Mouse (Mus musculus): Measurements from ENCODE around the gene Uhrf1. TPM values are rescaled to one million over a fixed set of nuclear protein-coding genes. Genes with fewer than 3 reads are reported as not detected.

Uhrf1 gene
- polyA plus RNA-seq, 1 experiment from 2014 or later, result 234 TPM

- no peak for DNase-seq (ENCODE audit: low spot score)
Observed at GRCm38 (mm10) chr17:56343466-56343865, 40.3 kb downstream of the Uhrf1 start.

GRCm38 (mm10) chr17:56345364-56345763, 42.2 kb downstream of the Uhrf1 start:
- DNase-seq (ENCODE audit: low spot score), result no peak

GRCm38 (mm10) chr17:56348128-56348527, 45.0 kb downstream of the Uhrf1 start:
- no peak for DNase-seq (ENCODE audit: low spot score)

GRCm38 (mm10) chr17:56348586-56348985, 45.5 kb downstream of the Uhrf1 start:
- no peak for DNase-seq (ENCODE audit: low spot score)

GRCm38 (mm10) chr17:56350694-56351093, 47.6 kb downstream of the Uhrf1 start:
- DNase-seq (ENCODE audit: low spot score), result peak; percentile 82

GRCm38 (mm10) chr17:56356921-56357885, 54.1 kb downstream of the Uhrf1 start:
- DNase-seq (ENCODE audit: low spot score), result peak; percentile 85

- no peak for DNase-seq (ENCODE audit: low spot score)
Observed at GRCm38 (mm10) chr17:56359183-56359725, 56.1 kb downstream of the Uhrf1 start.

GRCm38 (mm10) chr17:56359864-56360263, 56.7 kb downstream of the Uhrf1 start:
- no peak for DNase-seq (ENCODE audit: low spot score)

- DNase-seq (ENCODE audit: low spot score), result no peak
Observed at GRCm38 (mm10) chr17:56360451-56360850, 57.3 kb downstream of the Uhrf1 start.

GRCm38 (mm10) chr17:56361542-56361941, 58.4 kb downstream of the Uhrf1 start:
- DNase-seq (ENCODE audit: low spot score), result no peak

- DNase-seq (ENCODE audit: low spot score), result no peak
Observed at GRCm38 (mm10) chr17:56365791-56366673, 62.9 kb downstream of the Uhrf1 start.

GRCm38 (mm10) chr17:56368291-56368790, 65.2 kb downstream of the Uhrf1 start:
- no peak for DNase-seq (ENCODE audit: low spot score)

GRCm38 (mm10) chr17:56370090-56370489, 67.0 kb downstream of the Uhrf1 start:
- no peak for DNase-seq (ENCODE audit: low spot score)

- no peak for DNase-seq (ENCODE audit: low spot score)
Observed at GRCm38 (mm10) chr17:56371029-56371660, 68.0 kb downstream of the Uhrf1 start.

- DNase-seq (ENCODE audit: low spot score), result no peak
Observed at GRCm38 (mm10) chr17:56372109-56372508, 69.0 kb downstream of the Uhrf1 start.

Other genes starting within 250 kb of the Uhrf1 start
- gene Ubxn6, start 228.3 kb upstream of the Uhrf1 start, polyA plus RNA-seq (2015; fragmentation: Nextera tagmentation; extraction: Ambion mirVana), result 38.7 and 39.9 TPM in 2 replicates
- gene Hdgfl2, start 223.7 kb upstream of the Uhrf1 start, polyA plus RNA-seq (2015; fragmentation: Nextera tagmentation; extraction: Ambion mirVana), result 80.0 and 81.8 TPM in 2 replicates
- 0.08 and 0.09 TPM in 2 replicates for gene Plin4, start 193.5 kb upstream of the Uhrf1 start, polyA plus RNA-seq (2015; fragmentation: Nextera tagmentation; extraction: Ambion mirVana)
- 0.10 and 0.44 TPM in 2 replicates for gene Plin5, start 185.7 kb upstream of the Uhrf1 start, polyA plus RNA-seq (2015; fragmentation: Nextera tagmentation; extraction: Ambion mirVana)
- gene Lrg1, start 181.3 kb upstream of the Uhrf1 start, polyA plus RNA-seq (2015; fragmentation: Nextera tagmentation; extraction: Ambion mirVana), result 2.7 and 3.1 TPM in 2 replicates
- 1.0 TPM in 2 replicates for gene Sema6b, start 163.0 kb upstream of the Uhrf1 start, polyA plus RNA-seq (2015; fragmentation: Nextera tagmentation; extraction: Ambion mirVana)
- 19.5 and 20.9 TPM in 2 replicates for gene Tnfaip8l1, start 140.8 kb upstream of the Uhrf1 start, polyA plus RNA-seq (2015; fragmentation: Nextera tagmentation; extraction: Ambion mirVana)
- 58.6 and 59.2 TPM in 2 replicates for gene Mydgf, start 119.4 kb upstream of the Uhrf1 start, polyA plus RNA-seq (2015; fragmentation: Nextera tagmentation; extraction: Ambion mirVana)
- 30.5 and 32.7 TPM in 2 replicates for gene Dpp9, start 84.4 kb upstream of the Uhrf1 start, polyA plus RNA-seq (2015; fragmentation: Nextera tagmentation; extraction: Ambion mirVana)
- 11.1 and 12.9 TPM in 2 replicates for gene Fem1a, start 46.5 kb upstream of the Uhrf1 start, polyA plus RNA-seq (2015; fragmentation: Nextera tagmentation; extraction: Ambion mirVana)
- gene Ticam1, start 26.5 kb upstream of the Uhrf1 start, polyA plus RNA-seq (2015; fragmentation: Nextera tagmentation; extraction: Ambion mirVana), result 2.5 and 3.0 TPM in 2 replicates
- gene Plin3, start 10.4 kb upstream of the Uhrf1 start, polyA plus RNA-seq (2015; fragmentation: Nextera tagmentation; extraction: Ambion mirVana), result 59.5 TPM in 2 replicates
- 0.84 and 1.8 TPM in 2 replicates for gene Arrdc5, start 3.0 kb upstream of the Uhrf1 start, polyA plus RNA-seq (2015; fragmentation: Nextera tagmentation; extraction: Ambion mirVana)
- 25.9 and 28.0 TPM in 2 replicates for gene Kdm4b, start 22.7 kb downstream of the Uhrf1 start, polyA plus RNA-seq (2015; fragmentation: Nextera tagmentation; extraction: Ambion mirVana)
- gene Ptprs, start 173.2 kb downstream of the Uhrf1 start, polyA plus RNA-seq (2015; fragmentation: Nextera tagmentation; extraction: Ambion mirVana), result 24.2 and 29.9 TPM in 2 replicates
- gene Znrf4, start 209.1 kb downstream of the Uhrf1 start, polyA plus RNA-seq (2015; fragmentation: Nextera tagmentation; extraction: Ambion mirVana), result not detected in 2 replicates

Measured in thymus, postnatal 0 days (tissue).